Mouse (Mus musculus): ENCODE data around the gene Rhbdl1. TPM values are rescaled to one million over a fixed set of nuclear protein-coding genes. Genes with fewer than 3 reads are reported as not detected.
A peak's percentile ranks its signal among the peaks of the same experiment; 100 is the strongest.

Rhbdl1 gene
- total RNA-seq, 2 experiments from 2014 or later: 47.5 to 54.0 TPM

Small RNA genes lying within 50 kb of the gene (microRNA-seq; reads per million reads assigned to microRNA genes)
- 4.3 reads per million, percentile 12 among the genes with 10 or more reads in this experiment for gene Mir3082

Other genes with a start within 250 kb of the Rhbdl1 start
- 100 to 1,000 TPM; 154 to 195 TPM for gene Gng13, start 120.1 kb downstream of the Rhbdl1 start, total RNA-seq (2021)
- gene Chtf18, start 109.9 kb downstream of the Rhbdl1 start, total RNA-seq (2021): 1 to 10 TPM; 2.9 to 3.7 TPM
- gene Rpusd1, start 109.6 kb downstream of the Rhbdl1 start, total RNA-seq (2021): 10 to 100 TPM; 49.5 to 58.9 TPM
- gene Mslnl, start 101.3 kb downstream of the Rhbdl1 start, total RNA-seq (2021): under 1 TPM; 0.35 to 0.39 TPM
- gene Msln, start 82.9 kb downstream of the Rhbdl1 start, total RNA-seq (2021): 1 to 10 TPM; 1.5 to 4.7 TPM
- gene Narfl, start 63.5 kb downstream of the Rhbdl1 start, total RNA-seq (2021): 10 to 100 TPM; 29.5 to 42.9 TPM
- 100 to 1,000 TPM; 114 to 117 TPM for gene Haghl, start 51.6 kb downstream of the Rhbdl1 start, total RNA-seq (2021)
- not detected for gene Ccdc78, start 50.7 kb downstream of the Rhbdl1 start, total RNA-seq (2021)
- 10 to 100 TPM; 81.2 to 81.7 TPM for gene Fam173a, start 44.4 kb downstream of the Rhbdl1 start, total RNA-seq (2021)
- gene AC134908.4, start 41.6 kb downstream of the Rhbdl1 start, total RNA-seq (2021): under 1 TPM in 1 of 2 experiments, not detected in 1; 0.52 TPM
- gene Metrn, start 40.2 kb downstream of the Rhbdl1 start, total RNA-seq (2021): 10 to 100 TPM; 80.7 to 96.2 TPM
- 100 to 1,000 TPM; 668 to 710 TPM for gene Fbxl16, start 28.2 kb downstream of the Rhbdl1 start, total RNA-seq (2021)
- 10 to 100 TPM; 23.9 to 26.5 TPM for gene Wdr24, start 13.7 kb downstream of the Rhbdl1 start, total RNA-seq (2021)
- gene Jmjd8, start 8.4 kb downstream of the Rhbdl1 start, total RNA-seq (2021): 10 to 100 TPM; 54.1 to 58.7 TPM
- gene Stub1, start 3.9 kb downstream of the Rhbdl1 start, total RNA-seq (2021): 100 to 1,000 TPM; 171 to 188 TPM
- 10 to 100 TPM; 22.0 to 24.9 TPM for gene Gm20683, start 4.5 kb upstream of the Rhbdl1 start, total RNA-seq (2021)
- gene Rhot2, start 7.6 kb upstream of the Rhbdl1 start, total RNA-seq (2021): 10 to 100 TPM; 73.7 to 86.7 TPM
- 10 to 100 TPM; 21.2 to 36.6 TPM for gene Wdr90, start 24.2 kb upstream of the Rhbdl1 start, total RNA-seq (2021)
- gene Mcrip2, start 31.5 kb upstream of the Rhbdl1 start, total RNA-seq (2021): 10 to 100 TPM; 23.5 to 29.8 TPM
- 10 to 100 TPM; 33.3 to 36.4 TPM for gene Mettl26, start 37.8 kb upstream of the Rhbdl1 start, total RNA-seq (2021)
- gene Wfikkn1, start 43.6 kb upstream of the Rhbdl1 start, total RNA-seq (2021): 1 to 10 TPM; 1.4 to 1.5 TPM
- gene Rab40c, start 82.4 kb upstream of the Rhbdl1 start, total RNA-seq (2021): 10 to 100 TPM; 46.1 to 58.0 TPM
- gene Pigq, start 107.6 kb upstream of the Rhbdl1 start, total RNA-seq (2021): 100 to 1,000 TPM; 106 to 120 TPM
- under 1 TPM in 1 of 2 experiments, not detected in 1; 0.30 TPM for gene Nhlrc4, start 107.7 kb upstream of the Rhbdl1 start, total RNA-seq (2021)
- under 1 TPM; 0.41 to 0.59 TPM for gene A930017K11Rik, start 115.3 kb upstream of the Rhbdl1 start, total RNA-seq (2021)
- 10 to 100 TPM; 40.8 to 58.4 TPM for gene Capn15, start 148.5 kb upstream of the Rhbdl1 start, total RNA-seq (2021)
- gene Rab11fip3, start 232.3 kb upstream of the Rhbdl1 start, total RNA-seq (2021): 100 to 1,000 TPM in 1 of 2 experiments, 10 to 100 TPM in 1; 98.8 to 117 TPM